Mouse (Mus musculus) forebrain, embryonic 11.5 days (tissue): ENCODE measurements around the gene Meox2. TPM values are rescaled to one million over a fixed set of nuclear protein-coding genes. Genes with fewer than 3 reads are reported as not detected.

Experiments
- ATAC-seq: fragments of 200-750 bp; cut with Nextera tagmentation; replicated peaks from 2 replicates; pipeline ENCODE4 v1.8.0; 2017; ENCODE audit warnings: moderate TSS enrichment; ENCODE audit not compliant: low FRiP score
- DNase-seq: peaks from one replicate; pipeline ENCODE4 v3.0.0-alpha.2; 2017; ENCODE audit warnings: low spot score
- H3K27ac ChIP-seq: fragments of 300-500 bp; sonication (generic); 2 replicates; pipeline ENCODE4 v1.5.1; 2014; ENCODE audit warnings: low read depth, low read length
- H3K27me3 ChIP-seq: fragments of 300-500 bp; sonication (generic); 2 replicates; pipeline ENCODE4 v1.6.1; 2014; ENCODE audit warnings: mild to moderate bottlenecking, low read length, mixed read lengths; ENCODE audit not compliant: control insufficient read depth, insufficient read depth
- H3K36me3 ChIP-seq: fragments of 300-500 bp; sonication (generic); 2 replicates; pipeline ENCODE4 v1.6.1; 2014; ENCODE audit warnings: mild to moderate bottlenecking, low read length, moderate library complexity, mixed read lengths; ENCODE audit not compliant: control insufficient read depth, insufficient read depth
- H3K4me1 ChIP-seq: fragments of 300-500 bp; sonication (generic); replicated peaks from 2 replicates; pipeline ENCODE4 v1.6.1; 2014; ENCODE audit warnings: low read length, mixed read lengths; ENCODE audit not compliant: control insufficient read depth, insufficient read depth
- H3K4me2 ChIP-seq: fragments of 300-500 bp; sonication (generic); 2 replicates; pipeline ENCODE4 v1.6.1; 2014; ENCODE audit warnings: low read depth, mild to moderate bottlenecking, low read length, moderate library complexity, mixed read lengths; ENCODE audit not compliant: severe bottlenecking
- H3K4me3 ChIP-seq: fragments of 300-500 bp; sonication (generic); 2 replicates; pipeline ENCODE4 v1.5.1; 2014; ENCODE audit warnings: low read depth, low read length
- H3K9ac ChIP-seq: fragments of 300-500 bp; sonication (generic); 2 replicates; pipeline ENCODE4 v1.6.1; 2014; ENCODE audit warnings: low read length
- H3K9me3 ChIP-seq: fragments of 300-500 bp; sonication (generic); 2 replicates; pipeline ENCODE4 v1.6.1; 2016; ENCODE audit warnings: low read length, mixed read lengths; ENCODE audit not compliant: control insufficient read depth
- WGBS: fragments of 180-500 bp; shearing (Covaris S2); extraction: QIAGEN DNeasy Blood & Tissue Kit; methylation state at CpG from one replicate; pipeline ENCODE4 v1.1.7; 2014; 5-methylcytosine and 5-hydroxymethylcytosine counted together
- polyA plus RNA-seq: library from polyadenylated mRNA; unstranded; fragments of >200 nt; fragmentation: Nextera tagmentation; extraction: Ambion mirVana; gene quantifications from 2 replicates; pipeline ENCODE4 v1.2.1, GENCODE M21; 2014

Meox2 gene
- polyA plus RNA-seq, 1 experiment from 2014 or later: 0.15 TPM

DNA sequence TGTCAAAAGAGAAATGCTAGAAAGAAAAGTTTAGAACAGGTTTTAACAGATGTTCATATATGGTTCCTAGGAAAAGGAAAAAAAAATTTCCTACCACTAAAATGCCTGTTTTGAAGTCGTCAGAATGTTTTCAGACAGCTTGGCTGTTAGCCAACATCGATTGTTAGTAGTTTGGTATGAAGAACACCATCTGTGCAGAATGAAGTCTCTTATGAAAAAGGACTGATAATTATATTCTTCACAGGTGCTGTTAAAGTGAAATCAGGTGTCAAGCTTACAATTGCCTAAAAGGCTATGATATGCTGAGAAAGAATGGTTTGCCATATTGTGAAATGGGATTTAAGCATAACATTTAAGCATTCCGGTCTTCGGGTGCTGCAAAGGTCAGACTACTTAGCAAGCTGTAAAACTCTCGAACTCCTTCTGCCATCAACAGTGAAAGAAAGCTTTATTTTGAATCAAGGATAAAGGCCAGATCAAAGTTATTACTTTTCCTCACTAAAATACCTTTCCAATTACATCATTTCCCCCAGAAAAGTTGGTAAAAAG, 80.7 kb downstream of the Meox2 start:
- DNase-seq (no peak), ATAC-seq (no peak)
- Histone ChIP-seq H3K9me3 (no peaks in the 10 kb centered on the region), H3K4me3 (no peak overlapping the region), H3K4me1 (no peaks in the 10 kb centered on the region), H3K27me3 (no peaks in the 10 kb centered on the region), H3K36me3 (no peaks in the 10 kb centered on the region), H3K9ac (no peak overlapping the region), H3K4me2 (no peak overlapping the region), H3K27ac (no peak overlapping the region)
- WGBS: 74% methylated on average over 5 of the region's 5 CpGs

Other genes starting within 250 kb of the Meox2 start
- 0.37 TPM in 2 replicates for gene Agmo, start 133.1 kb downstream of the Meox2 start, polyA plus RNA-seq